Mouse (Mus musculus): ENCODE data around the gene Chrna5.

DNA sequence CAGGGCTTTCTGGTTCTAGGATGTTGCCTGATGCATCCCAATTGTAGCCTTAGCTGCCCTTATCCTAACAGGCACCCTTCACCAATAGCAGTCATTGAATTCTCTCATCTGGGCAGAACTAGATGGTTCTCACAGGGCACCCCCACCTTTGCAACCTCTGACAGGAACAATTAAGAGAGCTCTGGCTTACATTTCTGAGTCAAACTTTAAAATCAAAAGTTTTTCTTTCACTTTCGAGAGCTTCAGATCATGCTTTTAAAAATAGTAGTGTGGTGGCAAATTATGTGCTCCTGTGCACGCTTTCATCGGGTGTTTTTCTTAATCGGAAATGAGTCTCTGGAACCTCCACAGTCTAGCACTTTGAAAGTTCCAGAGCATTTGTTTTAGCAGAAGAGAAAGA, 19.6 kb upstream of the Chrna5 start:
- TF ChIP-seq POLR2A (IDR thresholded peaks at IDR 0.05; ENCODE audit: low read depth, low read length) = no peak
- no peak for TF ChIP-seq CTCF (conservative IDR thresholded peaks at IDR 0.05; ENCODE audit: insufficient read depth, insufficient read length, low read depth, low read length)
